In genomic region chr10:75995463-75995862, GRCm38 (mm10) we compare ENCODE assay signal across 25 mouse cellular contexts. TPM values are rescaled to one million over a fixed set of nuclear protein-coding genes. Genes with fewer than 3 reads are reported as not detected.
DNase-seq lines count a peak whose midpoint lies in the region.
"Had no signal": no experiment of that assay in that cellular context is flagged by ENCODE, and none has a peak within 500 bp of the region (broad histone marks: within the 10 kb centered on the region; RNA-seq: fewer than 3 reads in every experiment).

No protein-coding gene starts in this region.

- DNase-seq in ovary, postnatal 36 days (ENCODE audit: low spot score), result peak; percentile 21
- DNase-seq in ovary, postnatal 10 days (ENCODE audit: low spot score), result no peak
- DNase-seq in cerebellum, adult 18-20 months, result peak; percentile 53 to 62
- peak; percentile 62 for DNase-seq in cerebellum, adult 9-11 months
- no peak for DNase-seq in adrenal gland, adult 2 months
- DNase-seq in thymus, postnatal 0 days (ENCODE audit: low spot score), result no peak
- no peak for DNase-seq in embryo, embryonic 9.5 days (ENCODE audit: extremely low spot score)
- DNase-seq: adrenal gland, adult 8-10 months; adrenal gland, postnatal 36 days; embryo, embryonic 11 days; gastrocnemius, postnatal 14 days; heart, postnatal 36 days; kidney, adult 2 months had no signal

RNA-seq across cellular contexts. Expression of gene Zfp280b, which starts 37.0 kb away (rescaled TPM):
- total RNA-seq in adrenal gland, adult 2 months (2021), result 1 to 10 TPM; 5.8 to 9.9 TPM
- polyA plus RNA-seq in adrenal gland, adult 2 months (2012; rRNA removed), result 3.5 and 3.8 TPM in 2 replicates
- polyA plus RNA-seq in thymus, postnatal 0 days (2015; fragmentation: Nextera tagmentation; extraction: Ambion mirVana), result 16.6 TPM in 2 replicates

RNA-seq across cellular contexts. Expression of gene Gm5134, which starts 41.1 kb away (rescaled TPM):
- not detected for total RNA-seq in adrenal gland, adult 2 months (2021)
- polyA plus RNA-seq in adrenal gland, adult 2 months (2012; rRNA removed), result 0.03 and 0.11 TPM in 2 replicates
- 0.94 and 1.3 TPM in 2 replicates for polyA plus RNA-seq in thymus, postnatal 0 days (2015; fragmentation: Nextera tagmentation; extraction: Ambion mirVana)
- total RNA-seq: adrenal gland, adult 8-10 months; adrenal gland, postnatal 36 days; gastrocnemius, postnatal 14 days; heart, adult 8-10 months; heart, postnatal 36 days had no signal
- polyA plus RNA-seq: embryonic facial prominence, embryonic 13.5 days; forebrain, embryonic 12.5 days; forebrain, embryonic 16.5 days; heart, embryonic 13.5 days; heart, postnatal 0 days; hindbrain, embryonic 15.5 days; intestine, embryonic 16.5 days had no signal

RNA-seq across cellular contexts. Expression of gene Vpreb3, which starts 52.6 kb away (rescaled TPM):
- total RNA-seq in adrenal gland, adult 2 months (2021), result not detected
- 1.1 and 2.0 TPM in 2 replicates for polyA plus RNA-seq in adrenal gland, adult 2 months (2012; rRNA removed)
- polyA plus RNA-seq in thymus, postnatal 0 days (2015; fragmentation: Nextera tagmentation; extraction: Ambion mirVana), result 1.9 and 2.0 TPM in 2 replicates
- total RNA-seq: adrenal gland, postnatal 36 days; common myeloid progenitor, adult 5-6 weeks; gastrocnemius, postnatal 14 days; heart, adult 8-10 months; heart, postnatal 36 days had no signal
- polyA plus RNA-seq: brain, embryonic 14.5 days; forebrain, embryonic 12.5 days; frontal cortex, adult 2 months; hindbrain, embryonic 11.5 days had no signal

RNA-seq across cellular contexts. Expression of gene Gm867, which starts 55.0 kb away (rescaled TPM):
- 1 to 10 TPM; 2.2 to 4.0 TPM for total RNA-seq in adrenal gland, adult 2 months (2021)
- polyA plus RNA-seq in adrenal gland, adult 2 months (2012; rRNA removed), result 0.93 and 1.9 TPM in 2 replicates
- 0.39 and 0.46 TPM in 2 replicates for polyA plus RNA-seq in thymus, postnatal 0 days (2015; fragmentation: Nextera tagmentation; extraction: Ambion mirVana)
- total RNA-seq: common myeloid progenitor, adult 5-6 weeks; gastrocnemius, postnatal 14 days; heart, adult 8-10 months; heart, postnatal 36 days had no signal
- polyA plus RNA-seq: embryonic facial prominence, embryonic 13.5 days had no signal

RNA-seq across cellular contexts. Expression of gene Mmp11, which starts 59.2 kb away (rescaled TPM):
- 10 to 100 TPM in 1 of 2 experiments, 1 to 10 TPM in 1; 5.1 to 14.8 TPM for total RNA-seq in adrenal gland, adult 2 months (2021)
- 26.7 and 48.0 TPM in 2 replicates for polyA plus RNA-seq in adrenal gland, adult 2 months (2012; rRNA removed)
- polyA plus RNA-seq in thymus, postnatal 0 days (2015; fragmentation: Nextera tagmentation; extraction: Ambion mirVana), result 7.9 and 8.6 TPM in 2 replicates

Comparison
In these comparisons a context has a peak if more than half of its experiments do, and no peak if none do; other contexts are left out.
1. DNase-seq: peak in ovary, postnatal 36 days (single experiment), cerebellum, adult 18-20 months (2 of 2) and cerebellum, adult 9-11 months (single experiment); none in ovary, postnatal 10 days (single experiment), adrenal gland, adult 2 months (single experiment), thymus, postnatal 0 days (single experiment) and embryo, embryonic 9.5 days (single experiment).